Mouse (Mus musculus) embryonic fibroblast, embryonic 13.5 days (primary cell): Measurements from ENCODE around the gene Uba6.

Experiments used
- CTCF ChIP-seq: IDR thresholded peaks from 2 replicates; pipeline ENCODE4 v1.5.1; 2011; ENCODE audit warnings: mild to moderate bottlenecking, control low read depth, low read length, moderate library complexity, borderline replicate concordance; ENCODE audit not compliant: insufficient read depth
- POLR2A ChIP-seq: IDR thresholded peaks from 2 replicates; pipeline ENCODE4 v1.6.1; 2011; ENCODE audit warnings: low read depth, mild to moderate bottlenecking, control low read depth, low read length, moderate library complexity

DNA sequence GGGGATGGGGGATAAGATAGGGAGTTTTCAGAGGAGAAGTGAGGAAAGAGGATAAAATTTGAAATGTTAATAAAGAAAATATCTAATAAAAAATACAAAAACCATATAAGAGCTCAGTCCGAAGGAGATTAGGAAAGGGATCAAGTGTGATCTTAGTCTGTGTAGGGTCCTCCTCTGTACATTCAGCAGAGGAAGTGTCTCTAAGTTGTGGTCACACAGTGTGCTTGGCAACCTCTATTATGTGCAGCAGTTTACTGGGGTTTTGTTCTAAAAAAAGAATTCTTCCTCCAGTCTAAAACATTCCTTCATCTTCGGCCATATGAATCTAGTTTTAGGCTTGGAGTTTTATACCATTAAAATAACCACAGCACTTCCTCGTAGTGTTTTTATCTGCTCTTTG lies 73.6 kb downstream of the Uba6 start:
- TF ChIP-seq CTCF (no peak), POLR2A (no peak)
